Mouse (Mus musculus) brown adipose tissue, adult 24 weeks (tissue): ENCODE data around the gene Arhgef15. TPM values are rescaled to one million over a fixed set of nuclear protein-coding genes. Genes with fewer than 3 reads are reported as not detected.
A peak's percentile ranks its signal among the peaks of the same experiment; 100 is the strongest.
"Not testable (repeated sequence)": the region's sequence is repeated elsewhere in the genome, so short reads cannot be mapped to it uniquely, and the experiment has no call there.

Source experiments
- H3K27ac ChIP-seq: fragments of 200-500 bp; replicated peaks from 2 replicates; pipeline ENCODE4 v1.5.1; 2012; ENCODE audit warnings: low read depth, mild to moderate bottlenecking, low read length
- H3K4me1 ChIP-seq: fragments of 200-500 bp; 2 replicates; pipeline ENCODE4 v1.6.1; 2012; ENCODE audit warnings: low read length, mixed read lengths; ENCODE audit not compliant: control insufficient read depth, insufficient read depth, insufficient read length
- H3K4me3 ChIP-seq: fragments of 200-500 bp; 2 replicates; pipeline ENCODE4 v1.5.1; 2012; ENCODE audit warnings: low read depth, mild to moderate bottlenecking, low read length, moderate library complexity; ENCODE audit not compliant: insufficient read depth
- polyA plus RNA-seq: library from polyadenylated mRNA; stranded (reverse); fragments of >200 nt; gene quantifications from 2 replicates; pipeline ENCODE4 v1.2.4, GENCODE M21; 2012; ENCODE audit not compliant: missing spikeins, insufficient read depth, insufficient read length

The Arhgef15 gene
- 7.1 and 19.0 TPM in 2 replicates for polyA plus RNA-seq

- peaks cover 3% of the 10 kb centered on the region; the same call in 1 of the 2 replicates for H3K4me1 ChIP-seq
- H3K4me3 ChIP-seq = peak within 1 kb of the TSS; percentile 92
- peak within 1 kb of the TSS; percentile 98 for H3K27ac ChIP-seq
Observed at GRCm38 (mm10) chr11:68957308-68957707, at the start of gene Arhgef15. TSS of gene Arhgef15 (minus strand) at chr11:68957480.

- H3K27ac ChIP-seq, H3K4me3 ChIP-seq, H3K4me1 ChIP-seq: not testable (repeated sequence)
Observed at GRCm38 (mm10) chr11:69006575-69006974, 49.3 kb upstream of the Arhgef15 start.

GRCm38 (mm10) chr11:69005193-69005592 lies 47.9 kb upstream of the Arhgef15 start:
- no peak overlapping the region for H3K27ac ChIP-seq
- no peak overlapping the region for H3K4me3 ChIP-seq
- H3K4me1 ChIP-seq = no peaks in the 10 kb centered on the region

- H3K27ac ChIP-seq = no peak overlapping the region
- H3K4me3 ChIP-seq = no peak overlapping the region
- H3K4me1 ChIP-seq = no peaks in the 10 kb centered on the region
Observed at GRCm38 (mm10) chr11:69003592-69003991, 46.3 kb upstream of the Arhgef15 start.

GRCm38 (mm10) chr11:69002782-69003181 lies 45.5 kb upstream of the Arhgef15 start:
- H3K27ac ChIP-seq, H3K4me1 ChIP-seq, H3K4me3 ChIP-seq: not testable (repeated sequence)

DNA sequence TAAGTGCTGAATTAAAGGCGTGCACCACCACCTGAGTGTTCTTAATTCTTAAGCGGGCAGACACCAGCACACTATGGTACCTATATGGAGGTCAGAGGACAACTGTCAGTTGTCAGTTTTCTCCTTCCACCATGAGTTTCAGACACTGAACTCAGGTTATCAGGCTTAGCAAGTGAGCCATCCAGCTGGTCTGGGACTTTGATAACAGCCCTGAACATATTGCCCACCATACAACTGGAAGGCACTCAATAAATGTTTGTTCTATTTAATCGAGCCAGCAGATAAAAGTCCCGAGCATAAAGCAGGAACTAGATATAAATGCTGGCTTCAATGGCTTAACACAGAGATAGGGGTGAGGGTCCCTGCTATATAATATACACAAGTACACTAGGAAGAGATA lies 39.8 kb upstream of the Arhgef15 start:
- Histone ChIP-seq H3K4me1 (no peaks in the 10 kb centered on the region; the same call in 1 of the 2 replicates), H3K27ac (no peak overlapping the region), H3K4me3 (no peak overlapping the region)

GRCm38 (mm10) chr11:68994377-68994776 lies 37.1 kb upstream of the Arhgef15 start:
- H3K4me3 ChIP-seq = no peak overlapping the region
- no peaks in the 10 kb centered on the region; the same call in 1 of the 2 replicates for H3K4me1 ChIP-seq
- H3K27ac ChIP-seq = no peak overlapping the region

DNA sequence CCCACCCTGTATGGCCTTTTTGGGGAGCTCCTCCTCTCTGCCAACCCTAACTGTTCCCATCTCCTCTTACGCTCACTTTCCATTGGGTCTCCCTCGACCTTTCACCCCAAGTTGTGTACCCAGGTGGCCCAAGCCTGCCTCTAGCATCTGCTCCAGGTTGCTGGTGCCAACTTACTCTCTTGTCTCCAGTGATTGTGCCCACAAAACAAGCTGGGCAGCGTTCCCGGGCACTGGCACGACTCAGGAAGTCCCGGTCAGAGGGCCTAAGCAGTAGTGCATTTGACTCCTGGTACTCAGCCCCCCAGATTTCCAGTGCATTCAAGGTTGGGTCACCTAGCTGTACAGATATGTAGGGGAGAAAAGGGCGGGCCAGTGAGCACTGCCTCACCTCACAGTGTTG lies 35.8 kb upstream of the Arhgef15 start:
- H3K4me3 ChIP-seq = no peak overlapping the region
- H3K27ac ChIP-seq = peak overlapping the region; percentile 43; the same call in 1 of the 2 replicates
- H3K4me1 ChIP-seq = no peaks in the 10 kb centered on the region; the same call in 1 of the 2 replicates

- no peaks in the 10 kb centered on the region; the same call in 1 of the 2 replicates for H3K4me1 ChIP-seq
- no peak overlapping the region for H3K27ac ChIP-seq
- no peak overlapping the region for H3K4me3 ChIP-seq
Observed at GRCm38 (mm10) chr11:68988341-68988740, 31.1 kb upstream of the Arhgef15 start.

DNA sequence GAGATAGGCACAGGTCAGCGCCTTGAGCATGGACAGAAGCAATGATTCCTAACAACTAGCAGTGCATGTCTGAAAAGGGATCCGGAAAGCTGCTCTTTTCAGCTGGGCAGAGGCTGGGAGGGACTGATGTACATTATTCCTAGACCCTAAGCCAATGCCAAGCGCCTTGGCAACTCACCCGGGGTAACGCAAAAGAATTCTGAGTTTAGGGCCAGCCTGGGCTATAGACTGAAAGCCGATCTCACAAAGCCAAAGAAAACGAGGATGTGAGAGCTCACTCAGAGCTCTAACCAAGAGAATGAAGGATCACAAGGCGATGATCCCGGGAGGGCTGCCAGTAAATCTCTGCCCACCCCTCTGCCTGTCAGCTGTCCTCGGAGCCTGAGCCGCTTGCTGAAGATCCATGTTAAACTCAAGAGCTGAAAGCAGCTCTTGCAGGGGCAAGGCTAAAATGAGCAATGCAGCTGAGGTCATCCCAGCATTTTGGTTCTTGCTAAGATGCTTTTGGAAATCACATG lies 30.1 kb upstream of the Arhgef15 start:
- H3K4me1 ChIP-seq = no peaks in the 10 kb centered on the region; the same call in 1 of the 2 replicates
- no peak overlapping the region for H3K27ac ChIP-seq
- H3K4me3 ChIP-seq = no peak overlapping the region

GRCm38 (mm10) chr11:68982639-68983369 lies 25.5 kb upstream of the Arhgef15 start:
- Histone ChIP-seq H3K27ac (no peak overlapping the region), H3K4me3 (no peak overlapping the region), H3K4me1 (no peaks in the 10 kb centered on the region)

DNA sequence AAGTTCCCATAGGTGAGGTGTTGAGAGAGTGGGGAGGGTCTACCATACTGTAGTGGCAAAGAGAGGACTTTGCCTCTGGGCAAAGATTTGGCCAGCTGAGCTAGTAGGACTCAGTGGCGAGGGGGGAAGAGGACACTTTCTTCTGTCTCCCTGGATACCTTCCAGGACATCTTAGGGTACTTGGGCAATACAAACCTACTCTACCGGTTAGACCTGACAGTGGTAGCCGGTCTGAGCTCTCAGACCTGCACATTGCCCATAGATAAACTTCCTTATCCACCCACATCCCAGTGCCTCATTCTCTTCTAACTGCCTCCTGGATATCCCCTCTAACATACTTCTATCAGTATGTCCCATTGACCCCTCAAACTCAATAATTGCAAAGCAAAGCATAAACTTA lies 23.6 kb upstream of the Arhgef15 start:
- Histone ChIP-seq H3K4me1 (no peaks in the 10 kb centered on the region), H3K27ac (no peak overlapping the region), H3K4me3 (no peak overlapping the region)

DNA sequence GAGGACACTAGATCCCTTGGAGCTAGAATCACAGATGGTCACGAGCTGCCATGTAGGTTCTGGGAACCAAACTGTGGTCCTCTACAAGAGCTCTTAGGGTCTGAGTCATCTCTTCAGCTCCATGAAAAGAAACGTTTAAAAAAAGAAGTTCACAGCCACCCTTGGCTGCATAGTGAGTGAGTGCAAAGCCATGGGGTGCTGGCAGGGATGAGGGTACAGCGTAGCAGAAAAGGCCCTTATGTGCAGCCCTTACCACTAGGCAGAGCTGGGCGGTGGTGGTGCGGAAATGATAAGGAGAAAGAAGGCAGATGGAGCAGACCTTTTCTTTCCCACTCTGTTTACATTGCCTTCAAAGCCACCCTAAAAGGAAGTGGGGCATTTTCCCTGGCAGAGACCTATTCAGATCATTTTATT lies 22.0 kb upstream of the Arhgef15 start:
- no peaks in the 10 kb centered on the region for H3K4me1 ChIP-seq
- no peak overlapping the region for H3K27ac ChIP-seq
- H3K4me3 ChIP-seq = no peak overlapping the region

GRCm38 (mm10) chr11:68975601-68976000 lies 18.3 kb upstream of the Arhgef15 start:
- H3K4me3 ChIP-seq = no peak overlapping the region
- H3K27ac ChIP-seq = no peak overlapping the region
- H3K4me1 ChIP-seq = peaks cover 6% of the 10 kb centered on the region

DNA sequence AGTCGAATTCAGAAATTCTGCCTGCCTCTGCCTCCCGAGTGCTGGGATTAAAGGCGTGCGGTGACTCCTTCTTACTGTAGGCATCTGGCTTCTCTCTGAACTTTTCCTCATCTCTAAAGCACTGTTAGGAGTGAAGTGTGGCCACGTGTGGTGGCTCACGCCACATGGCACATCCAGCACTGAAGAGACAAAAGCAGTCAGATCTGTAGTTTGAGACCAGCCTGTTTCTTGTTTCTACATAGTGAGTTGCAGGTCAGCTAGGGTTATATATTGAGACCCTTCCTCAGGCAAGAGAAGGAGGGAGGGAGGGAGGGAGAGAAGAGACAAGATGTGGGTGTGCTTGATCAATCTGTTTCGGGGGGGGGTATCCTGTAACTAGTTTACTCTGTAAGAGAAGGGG lies 17.8 kb upstream of the Arhgef15 start, which contains the start of gene Rangrf:
Gene Rangrf (minus strand): TSS at position 101 of the 400 bp plus-strand sequence.
- peak within 1 kb of the TSS; percentile 45; the same call in 1 of the 2 replicates for H3K27ac ChIP-seq
- peak within 1 kb of the TSS; percentile 60 for H3K4me3 ChIP-seq
- peaks cover 7% of the 10 kb centered on the region for H3K4me1 ChIP-seq

DNA sequence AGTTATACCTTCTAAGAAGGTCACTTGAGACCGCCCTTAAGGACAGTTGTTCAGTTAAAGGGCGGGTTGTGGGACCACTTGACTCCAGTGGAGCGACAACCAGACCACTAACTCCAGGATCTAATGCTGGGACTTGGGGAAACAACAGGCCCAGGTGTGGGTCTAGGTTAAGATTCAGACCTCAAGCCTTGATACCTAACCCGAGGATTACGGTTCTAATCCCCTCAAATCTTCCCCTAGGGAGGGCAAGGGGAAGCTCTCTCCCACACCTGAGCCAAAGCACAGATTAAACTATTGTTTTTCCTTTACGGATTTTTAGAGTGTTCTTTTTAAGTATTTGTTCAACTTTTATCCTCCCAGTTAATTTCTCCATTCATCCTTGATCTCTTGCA lies 16.8 kb upstream of the Arhgef15 start:
- peak overlapping the region; percentile 45; the same call in 1 of the 2 replicates for H3K27ac ChIP-seq
- peak overlapping the region; percentile 60 for H3K4me3 ChIP-seq

More for the DNA sequence above, 16.8 kb upstream of the Arhgef15 start:
- H3K4me1 ChIP-seq = peaks cover 11% of the 10 kb centered on the region
